Mouse (Mus musculus): Measurements from ENCODE around the gene Zfp553.
A peak's percentile ranks its signal among the peaks of the same experiment; 100 is the strongest.

Gene Zfp553

DNA sequence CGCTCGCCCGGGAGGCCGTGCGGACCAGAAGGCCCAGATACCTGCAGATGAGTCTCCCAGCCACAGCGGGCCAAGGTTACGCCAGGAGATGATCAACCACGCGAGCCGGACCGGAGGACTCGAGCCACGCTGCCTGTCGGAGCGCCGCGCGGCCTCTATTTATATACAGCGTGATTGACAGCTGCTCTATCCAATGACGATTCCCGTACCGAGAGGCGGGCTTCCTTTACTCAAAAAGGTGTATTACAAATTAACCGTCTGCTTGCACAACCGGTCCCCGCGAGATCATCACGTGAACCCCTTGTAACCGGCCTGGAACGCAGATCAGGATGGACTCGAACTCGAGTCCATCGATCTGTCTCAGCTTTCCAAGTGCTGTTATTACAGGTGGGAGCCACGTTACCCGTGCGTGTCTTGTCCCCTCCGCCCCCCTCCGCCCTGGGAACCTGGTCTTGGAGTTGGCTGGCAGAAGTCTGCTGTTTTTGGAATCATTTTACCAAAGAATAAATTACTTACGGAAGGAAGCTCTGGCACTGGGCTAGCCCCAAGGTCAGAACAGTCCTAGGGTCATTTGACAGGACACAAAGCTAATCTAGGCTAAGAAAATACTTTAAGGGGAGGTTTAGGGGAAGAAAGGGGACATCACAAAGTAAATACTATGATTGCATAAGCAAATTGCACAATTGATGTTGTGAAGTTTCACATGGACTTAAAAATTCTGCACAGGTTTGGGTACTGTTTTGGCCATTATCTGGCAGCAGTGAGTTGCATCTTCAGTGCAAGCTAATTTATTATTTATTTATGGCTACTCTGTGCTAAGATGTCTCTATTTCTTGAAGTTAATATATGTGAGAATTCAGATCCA lies 41.3 kb downstream of the Zfp553 start, which contains the start of gene Sephs2:
Gene Sephs2 (minus strand): TSS at position 131 of the 865 bp plus-strand sequence.
- DNase-seq: peak; percentile 94 to 97

DNA sequence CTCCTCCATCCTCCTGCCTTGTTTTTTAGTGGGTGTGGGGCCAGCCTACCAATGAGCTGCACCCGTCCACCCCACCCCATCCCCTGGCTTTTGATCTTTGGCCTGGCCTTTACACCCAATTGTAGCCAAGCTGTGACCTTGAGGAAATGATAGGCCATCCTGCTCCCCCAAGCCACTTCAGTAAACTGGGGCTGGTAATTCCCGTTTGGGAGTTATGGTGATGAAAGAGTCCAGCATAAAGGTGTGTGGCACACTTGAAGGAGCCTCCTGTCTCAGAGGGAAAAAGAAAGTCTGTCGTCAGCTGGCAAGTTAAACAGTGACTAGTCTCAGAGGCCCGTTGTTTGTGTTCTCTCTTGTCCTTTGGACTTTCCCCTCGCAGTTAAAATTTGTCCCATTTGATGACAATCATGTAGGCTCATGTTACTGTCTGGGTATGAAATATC lies 43.7 kb downstream of the Zfp553 start:
- no peak for DNase-seq

DNA sequence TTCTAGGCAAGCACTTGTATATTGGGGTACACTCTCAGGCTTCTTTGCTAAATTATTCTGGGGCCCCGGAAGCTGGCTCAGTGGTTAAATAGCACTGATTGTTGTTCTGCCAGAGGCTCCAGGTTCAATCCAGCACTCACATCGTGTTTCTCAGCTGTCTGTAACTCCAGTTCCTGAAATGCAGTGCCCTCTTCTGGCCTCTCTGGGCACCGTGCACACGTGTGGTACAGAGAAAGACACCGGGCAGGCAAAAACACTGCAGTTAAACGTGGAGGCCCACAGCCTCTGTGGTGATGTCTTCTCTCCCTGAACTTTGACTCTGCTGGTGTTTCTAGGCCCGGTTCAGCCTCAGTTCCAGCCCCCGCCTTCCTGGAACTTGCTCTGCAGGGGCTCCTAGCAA lies 45.5 kb downstream of the Zfp553 start:
- DNase-seq: no peak

DNA sequence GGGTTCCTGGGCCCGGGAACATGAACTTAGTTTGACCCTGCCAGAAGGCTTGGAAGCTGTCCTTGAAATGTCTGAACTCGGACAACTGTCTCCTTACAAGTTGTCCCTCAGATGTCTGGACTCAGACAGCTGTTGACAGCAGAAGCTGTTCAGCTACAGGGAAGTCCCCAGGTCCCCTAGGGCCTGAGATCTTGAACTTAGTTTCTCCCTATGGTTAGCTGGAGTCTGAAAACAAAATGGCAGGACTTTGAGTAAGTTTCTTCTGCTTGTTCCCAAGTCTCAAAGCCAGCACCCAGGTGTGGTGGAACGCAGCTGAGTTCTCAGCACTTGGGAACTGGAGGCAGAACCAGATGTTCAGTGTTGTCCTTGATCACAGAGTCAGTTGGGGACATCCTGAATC lies 47.2 kb downstream of the Zfp553 start:
- DNase-seq: no peak

DNA sequence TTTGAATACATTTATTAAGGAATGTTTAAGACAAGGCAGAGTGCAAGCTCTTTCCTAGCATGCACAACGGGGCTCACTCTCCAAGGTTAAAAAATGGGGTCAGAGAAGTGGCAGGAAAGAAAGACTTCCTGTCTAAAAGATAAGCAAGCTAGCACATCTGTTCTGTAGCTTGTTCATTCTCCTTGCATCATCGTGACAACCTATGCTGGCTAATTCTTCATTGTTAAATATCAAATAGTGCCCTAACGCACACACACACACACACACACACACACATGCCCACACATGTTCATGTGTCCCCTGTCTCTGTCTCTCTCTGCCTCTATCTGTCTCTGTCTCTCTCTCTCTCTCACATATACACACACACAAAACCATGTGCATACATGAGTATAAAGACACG lies 48.3 kb downstream of the Zfp553 start:
- no peak for DNase-seq

DNA sequence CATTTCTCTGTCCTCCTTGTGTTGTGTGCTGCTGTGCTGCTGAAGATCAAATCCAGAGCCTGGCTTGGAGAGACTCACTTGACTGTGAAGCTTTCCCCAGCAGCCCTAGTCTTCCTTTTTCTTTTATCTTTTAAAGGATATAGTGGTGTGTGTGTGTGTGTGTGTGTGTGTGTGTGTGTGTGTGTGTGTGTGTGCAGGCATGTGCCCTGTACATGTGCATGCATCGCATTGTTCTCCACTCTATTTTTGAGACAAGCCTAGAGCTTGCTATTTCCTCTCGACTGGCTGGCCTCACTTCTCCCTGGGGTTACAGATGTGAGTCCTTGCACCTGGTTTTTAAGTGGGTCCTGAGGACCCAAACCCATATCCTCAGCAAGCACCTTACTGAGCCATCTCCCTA lies 49.3 kb downstream of the Zfp553 start:
- no peak for DNase-seq

DNA sequence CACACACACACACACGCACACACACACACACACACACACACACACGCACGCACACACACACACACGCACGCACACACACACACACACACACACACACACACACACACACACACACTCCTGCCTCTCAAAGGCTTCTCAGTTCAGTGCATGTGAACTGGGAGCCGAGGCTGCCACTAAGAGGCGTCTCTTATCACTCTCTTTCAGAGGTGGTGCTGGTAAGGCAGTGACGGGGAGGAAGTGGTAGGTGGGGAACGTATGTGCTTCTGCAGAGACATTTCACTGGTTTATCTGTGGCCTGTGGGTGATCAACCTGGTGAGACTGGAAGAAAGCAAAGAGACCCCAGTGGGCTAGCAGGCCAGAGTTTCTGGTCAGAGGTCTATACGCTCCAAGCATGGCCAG lies 52.3 kb downstream of the Zfp553 start:
- DNase-seq: no peak

Measured in cerebellum, adult 18-20 months (tissue).